Mouse (Mus musculus): ENCODE results near the gene Gm9044. TPM values are rescaled to one million over a fixed set of nuclear protein-coding genes. Genes with fewer than 3 reads are reported as not detected.
"Not testable (repeated sequence)": the region's sequence is repeated elsewhere in the genome, so short reads cannot be mapped to it uniquely, and the experiment has no call there.

The Gm9044 gene
- not detected in 2 replicates for polyA plus RNA-seq (2012; rRNA removed)

- not testable (repeated sequence) for H3K4me1 ChIP-seq (ENCODE audit: control insufficient read depth, insufficient read depth, low read length); H3K4me3 ChIP-seq (ENCODE audit: control insufficient read depth, low read depth, low read length); H3K27me3 ChIP-seq (ENCODE audit: control insufficient read depth, insufficient read depth, low read length); H3K27ac ChIP-seq (ENCODE audit: control insufficient read depth, insufficient read depth, low read depth, low read length); H3K36me3 ChIP-seq (ENCODE audit: control insufficient read depth, insufficient read depth, low read length)
These were observed at the start of gene Gm9044 for GRCm38 (mm10) chr10:118332308-118332707. TSS of gene Gm9044 (minus strand) at chr10:118332408.

GRCm38 (mm10) chr10:118370443-118370842, 38.2 kb upstream of the Gm9044 start:
- Histone ChIP-seq H3K27me3 (ENCODE audit: control insufficient read depth, insufficient read depth, low read length) (no peaks in the 10 kb centered on the region), H3K4me1 (ENCODE audit: control insufficient read depth, insufficient read depth, low read length) (peaks cover 5% of the 10 kb centered on the region), H3K4me3 (ENCODE audit: control insufficient read depth, low read depth, low read length) (no peak overlapping the region), H3K27ac (ENCODE audit: control insufficient read depth, insufficient read depth, low read depth, low read length) (no peak overlapping the region), H3K36me3 (ENCODE audit: control insufficient read depth, insufficient read depth, low read length) (no peaks in the 10 kb centered on the region)
- TF ChIP-seq POLR2A (IDR thresholded peaks at IDR 0.05; ENCODE audit: control insufficient read depth, low read depth, low read length) (no peak), CTCF (IDR thresholded peaks at IDR 0.05; ENCODE audit: control insufficient read depth, insufficient read depth, insufficient replicate concordance, low read depth, low read length) (peak; percentile 96)

GRCm38 (mm10) chr10:118369518-118369917, 37.3 kb upstream of the Gm9044 start:
- Histone ChIP-seq H3K27ac (ENCODE audit: control insufficient read depth, insufficient read depth, low read depth, low read length) (no peak overlapping the region), H3K36me3 (ENCODE audit: control insufficient read depth, insufficient read depth, low read length) (no peaks in the 10 kb centered on the region), H3K4me3 (ENCODE audit: control insufficient read depth, low read depth, low read length) (no peak overlapping the region), H3K27me3 (ENCODE audit: control insufficient read depth, insufficient read depth, low read length) (no peaks in the 10 kb centered on the region), H3K4me1 (ENCODE audit: control insufficient read depth, insufficient read depth, low read length) (peaks cover 5% of the 10 kb centered on the region)
- no peak for TF ChIP-seq POLR2A (IDR thresholded peaks at IDR 0.05; ENCODE audit: control insufficient read depth, low read depth, low read length)
- no peak for TF ChIP-seq CTCF (IDR thresholded peaks at IDR 0.05; ENCODE audit: control insufficient read depth, insufficient read depth, insufficient replicate concordance, low read depth, low read length)

GRCm38 (mm10) chr10:118354005-118354404, 21.8 kb upstream of the Gm9044 start, which contains the start of gene Gm9049:
TSS of gene Gm9049 (minus strand) at chr10:118354105.
- H3K4me3 ChIP-seq (ENCODE audit: control insufficient read depth, low read depth, low read length); H3K27me3 ChIP-seq (ENCODE audit: control insufficient read depth, insufficient read depth, low read length); H3K27ac ChIP-seq (ENCODE audit: control insufficient read depth, insufficient read depth, low read depth, low read length); H3K36me3 ChIP-seq (ENCODE audit: control insufficient read depth, insufficient read depth, low read length); H3K4me1 ChIP-seq (ENCODE audit: control insufficient read depth, insufficient read depth, low read length): not testable (repeated sequence)

GRCm38 (mm10) chr10:118348579-118348978, 16.4 kb upstream of the Gm9044 start, which contains the start of gene Gm9048:
TSS of gene Gm9048 (minus strand) at chr10:118348679.
- H3K36me3 ChIP-seq (ENCODE audit: control insufficient read depth, insufficient read depth, low read length); H3K4me1 ChIP-seq (ENCODE audit: control insufficient read depth, insufficient read depth, low read length); H3K4me3 ChIP-seq (ENCODE audit: control insufficient read depth, low read depth, low read length); H3K27me3 ChIP-seq (ENCODE audit: control insufficient read depth, insufficient read depth, low read length); H3K27ac ChIP-seq (ENCODE audit: control insufficient read depth, insufficient read depth, low read depth, low read length): not testable (repeated sequence)

GRCm38 (mm10) chr10:118343155-118343554, 10.9 kb upstream of the Gm9044 start, which contains the start of gene Gm9046:
TSS of gene Gm9046 (minus strand) at chr10:118343255.
- H3K4me3 ChIP-seq (ENCODE audit: control insufficient read depth, low read depth, low read length); H3K27me3 ChIP-seq (ENCODE audit: control insufficient read depth, insufficient read depth, low read length); H3K27ac ChIP-seq (ENCODE audit: control insufficient read depth, insufficient read depth, low read depth, low read length); H3K36me3 ChIP-seq (ENCODE audit: control insufficient read depth, insufficient read depth, low read length); H3K4me1 ChIP-seq (ENCODE audit: control insufficient read depth, insufficient read depth, low read length): not testable (repeated sequence)

GRCm38 (mm10) chr10:118337731-118338130, 5.5 kb upstream of the Gm9044 start, which contains the start of gene Gm9045:
TSS of gene Gm9045 (minus strand) at chr10:118337831.
- H3K27ac ChIP-seq (ENCODE audit: control insufficient read depth, insufficient read depth, low read depth, low read length); H3K4me1 ChIP-seq (ENCODE audit: control insufficient read depth, insufficient read depth, low read length); H3K4me3 ChIP-seq (ENCODE audit: control insufficient read depth, low read depth, low read length); H3K27me3 ChIP-seq (ENCODE audit: control insufficient read depth, insufficient read depth, low read length); H3K36me3 ChIP-seq (ENCODE audit: control insufficient read depth, insufficient read depth, low read length): not testable (repeated sequence)

GRCm38 (mm10) chr10:118326869-118327268, 5.3 kb downstream of the Gm9044 start, which contains the start of gene Gm9040:
TSS of gene Gm9040 (minus strand) at chr10:118326969.
- not testable (repeated sequence) for H3K4me1 ChIP-seq (ENCODE audit: control insufficient read depth, insufficient read depth, low read length); H3K27ac ChIP-seq (ENCODE audit: control insufficient read depth, insufficient read depth, low read depth, low read length); H3K27me3 ChIP-seq (ENCODE audit: control insufficient read depth, insufficient read depth, low read length); H3K36me3 ChIP-seq (ENCODE audit: control insufficient read depth, insufficient read depth, low read length); H3K4me3 ChIP-seq (ENCODE audit: control insufficient read depth, low read depth, low read length)

- Histone ChIP-seq H3K36me3 (ENCODE audit: control insufficient read depth, insufficient read depth, low read length) (no peaks in the 10 kb centered on the region), H3K4me1 (ENCODE audit: control insufficient read depth, insufficient read depth, low read length) (no peaks in the 10 kb centered on the region), H3K27ac (ENCODE audit: control insufficient read depth, insufficient read depth, low read depth, low read length) (no peak overlapping the region), H3K4me3 (ENCODE audit: control insufficient read depth, low read depth, low read length) (no peak overlapping the region), H3K27me3 (ENCODE audit: control insufficient read depth, insufficient read depth, low read length) (no peaks in the 10 kb centered on the region)
- no peak for TF ChIP-seq CTCF (IDR thresholded peaks at IDR 0.05; ENCODE audit: control insufficient read depth, insufficient read depth, insufficient replicate concordance, low read depth, low read length)
These were observed 13.2 kb downstream of the Gm9044 start for GRCm38 (mm10) chr10:118319024-118319423.

GRCm38 (mm10) chr10:118302133-118302532, 30.1 kb downstream of the Gm9044 start:
- not testable (repeated sequence) for H3K27ac ChIP-seq (ENCODE audit: control insufficient read depth, insufficient read depth, low read depth, low read length); H3K4me3 ChIP-seq (ENCODE audit: control insufficient read depth, low read depth, low read length); H3K36me3 ChIP-seq (ENCODE audit: control insufficient read depth, insufficient read depth, low read length); H3K4me1 ChIP-seq (ENCODE audit: control insufficient read depth, insufficient read depth, low read length); H3K27me3 ChIP-seq (ENCODE audit: control insufficient read depth, insufficient read depth, low read length)

Measured in testis, adult 2 months (tissue).